Mouse (Mus musculus): ENCODE data around the gene Dnajb14. TPM values are rescaled to one million over a fixed set of nuclear protein-coding genes. Genes with fewer than 3 reads are reported as not detected.

Gene Dnajb14
- polyA plus RNA-seq, 1 experiment from 2014 or later, result 8.0 TPM

DNA sequence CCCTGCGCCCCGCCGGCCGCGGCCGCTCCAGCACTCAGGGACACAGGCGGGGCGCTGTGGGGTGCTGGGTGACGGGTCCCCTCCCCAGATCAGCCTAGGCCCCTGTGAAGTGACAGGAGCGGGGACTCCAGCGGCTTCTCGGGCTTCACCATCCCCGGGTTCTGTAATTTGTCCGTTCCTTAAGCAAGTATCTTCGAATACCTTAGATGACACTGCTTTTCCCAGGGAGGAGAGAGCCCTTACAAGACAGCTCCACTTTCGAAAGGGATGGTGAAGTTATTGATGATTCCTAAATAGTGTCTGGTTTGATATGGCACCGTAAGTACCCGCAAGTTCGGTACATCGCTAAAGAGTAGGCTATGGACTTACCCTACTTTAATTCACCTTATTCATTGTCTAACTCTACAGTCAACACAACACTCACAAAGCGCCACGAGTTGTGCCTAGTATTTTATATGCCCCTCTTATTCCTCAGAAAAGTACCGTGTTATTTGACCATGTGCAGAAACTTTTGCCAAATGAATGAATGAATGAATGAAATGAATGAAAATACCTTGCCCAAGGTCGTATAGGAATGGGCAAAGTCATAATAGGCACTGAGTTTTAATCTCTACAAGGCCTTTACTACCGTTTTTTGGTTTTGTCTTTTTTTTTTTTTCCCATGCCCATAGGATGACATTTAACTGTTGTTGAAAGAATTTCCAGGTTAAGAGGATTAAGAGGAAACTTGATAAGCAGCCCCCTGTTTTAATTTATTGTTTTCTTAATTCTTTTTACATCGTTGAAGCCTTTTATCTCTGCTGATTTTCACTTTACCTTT lies 829 bp downstream of the Dnajb14 start:
- H3K4me1 ChIP-seq (ENCODE audit: control insufficient read depth, insufficient read depth, low read length), result 0 out of 2 replicates have a peak, but pooled peaks cover 15% of the 10 kb centered on the region
- no peaks in the 10 kb centered on the region for H3K27me3 ChIP-seq (ENCODE audit: control insufficient read depth, insufficient read depth, low read length)
- peak overlapping the region; percentile 98 for H3K9ac ChIP-seq (ENCODE audit: low read length)
- no peak for ATAC-seq (ENCODE audit: insufficient read depth, low FRiP score)
- H3K36me3 ChIP-seq (ENCODE audit: control insufficient read depth, insufficient read depth, low read length), result no peaks in the 10 kb centered on the region
- H3K9me3 ChIP-seq (replicated peaks; ENCODE audit: control insufficient read depth, low read length), result no peaks in the 10 kb centered on the region
- H3K4me2 ChIP-seq (ENCODE audit: low read depth, low read length), result peak overlapping the region; percentile 75
- 3% methylated on average over 26 of the region's 26 CpGs for WGBS
- peak overlapping the region; percentile 91 for H3K4me3 ChIP-seq (replicated peaks; ENCODE audit: low read length)
- peak overlapping the region; percentile 99 for H3K27ac ChIP-seq (ENCODE audit: low read length)

DNA sequence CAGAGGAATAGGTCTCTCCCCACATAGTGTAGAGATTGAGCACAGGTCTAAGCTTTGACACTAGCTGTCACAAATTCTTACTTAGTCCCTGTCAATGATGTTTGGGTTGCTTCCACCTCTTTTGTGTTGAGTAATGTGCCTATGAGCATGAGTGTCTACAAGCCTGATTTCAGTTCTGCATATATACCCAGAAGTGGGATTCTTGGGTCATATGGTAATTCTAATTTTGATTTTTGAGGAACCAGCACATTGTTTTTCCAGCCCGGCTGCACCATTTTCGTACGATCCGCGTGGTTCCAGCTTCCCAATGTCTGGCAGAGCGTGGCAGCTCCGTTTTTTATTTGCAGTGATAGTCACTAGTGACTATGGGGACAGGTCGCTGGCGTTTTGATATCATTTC lies 1.9 kb downstream of the Dnajb14 start:
- Histone ChIP-seq H3K27me3 (ENCODE audit: control insufficient read depth, insufficient read depth, low read length) (no peaks in the 10 kb centered on the region), H3K9me3 (replicated peaks; ENCODE audit: control insufficient read depth, low read length) (no peaks in the 10 kb centered on the region), H3K4me3 (replicated peaks; ENCODE audit: low read length) (no peak overlapping the region; the same call in 1 of the 2 replicates), H3K27ac (ENCODE audit: low read length) (no peak overlapping the region), H3K9ac (ENCODE audit: low read length) (no peak overlapping the region), H3K36me3 (ENCODE audit: control insufficient read depth, insufficient read depth, low read length) (no peaks in the 10 kb centered on the region), H3K4me1 (ENCODE audit: control insufficient read depth, insufficient read depth, low read length) (0 out of 2 replicates have a peak, but pooled peaks cover 13% of the 10 kb centered on the region), H3K4me2 (ENCODE audit: low read depth, low read length) (no peak overlapping the region)
- ATAC-seq (ENCODE audit: insufficient read depth, low FRiP score), result no peak
- WGBS, result 90% methylated on average over 9 of the region's 9 CpGs

DNA sequence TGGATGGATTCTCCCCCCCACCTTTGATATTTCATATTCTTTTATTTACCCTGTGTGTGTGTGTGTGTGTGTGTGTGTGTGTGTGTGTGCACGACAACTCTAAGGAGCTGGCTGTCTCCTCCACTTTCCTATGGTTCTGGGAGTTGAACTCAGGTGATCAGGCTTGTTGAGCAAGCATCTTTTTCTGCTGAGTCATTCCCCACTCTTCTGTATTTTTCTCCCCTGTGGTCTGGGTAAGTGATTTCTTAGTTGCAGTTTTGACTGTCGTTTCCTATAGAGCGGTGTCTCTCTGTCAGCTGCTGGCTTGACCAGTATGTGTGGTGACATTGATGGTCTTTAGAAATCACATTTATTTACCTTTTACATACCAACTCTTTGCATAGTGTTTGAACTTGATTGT lies 11.8 kb downstream of the Dnajb14 start:
- 57% methylated on average over 3 of the region's 3 CpGs for WGBS
- no peaks in the 10 kb centered on the region for H3K4me1 ChIP-seq (ENCODE audit: control insufficient read depth, insufficient read depth, low read length)
- no peak for ATAC-seq (ENCODE audit: insufficient read depth, low FRiP score)
- no peak overlapping the region for H3K9ac ChIP-seq (ENCODE audit: low read length)
- H3K36me3 ChIP-seq (ENCODE audit: control insufficient read depth, insufficient read depth, low read length), result 0 out of 2 replicates have a peak, but pooled peaks cover 5% of the 10 kb centered on the region
- no peak overlapping the region for H3K4me3 ChIP-seq (replicated peaks; ENCODE audit: low read length)
- H3K27ac ChIP-seq (ENCODE audit: low read length), result no peak overlapping the region
- no peak overlapping the region for H3K4me2 ChIP-seq (ENCODE audit: low read depth, low read length)
- no peaks in the 10 kb centered on the region for H3K27me3 ChIP-seq (ENCODE audit: control insufficient read depth, insufficient read depth, low read length)
- 0 out of 2 replicates have a peak, but pooled peaks cover 5% of the 10 kb centered on the region for H3K9me3 ChIP-seq (replicated peaks; ENCODE audit: control insufficient read depth, low read length)

DNA sequence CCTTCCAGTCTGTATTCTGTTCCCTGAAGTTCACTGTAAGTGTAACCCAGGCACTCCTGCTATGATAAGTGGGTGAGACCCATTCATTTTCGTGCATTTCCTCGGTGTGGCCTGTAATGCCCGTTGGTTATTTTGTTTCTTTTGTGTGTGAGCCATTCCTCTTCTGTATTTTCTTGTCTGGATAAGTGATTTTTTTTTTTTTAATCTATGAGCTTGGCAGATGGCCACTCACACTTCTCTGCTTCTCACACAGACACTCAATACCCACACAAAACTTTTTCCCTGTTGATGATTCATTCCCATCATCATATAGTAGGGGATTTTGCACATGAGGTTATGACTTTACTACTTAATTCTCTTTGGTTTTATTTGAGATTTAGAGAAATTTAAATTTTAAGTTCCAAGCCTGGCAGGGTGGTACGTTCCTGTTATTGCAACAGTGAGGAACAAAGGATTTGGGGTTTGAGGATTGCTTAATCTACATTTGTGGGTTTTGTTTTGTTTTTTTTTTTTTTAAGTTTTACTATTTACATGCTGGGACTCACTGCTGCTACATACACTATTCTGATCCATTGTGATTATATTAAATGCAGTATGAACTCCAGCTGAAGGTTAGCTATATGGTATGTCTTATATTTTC lies 12.8 kb downstream of the Dnajb14 start:
- Histone ChIP-seq H3K36me3 (ENCODE audit: control insufficient read depth, insufficient read depth, low read length) (0 out of 2 replicates have a peak, but pooled peaks cover 5% of the 10 kb centered on the region), H3K4me2 (ENCODE audit: low read depth, low read length) (no peak overlapping the region), H3K4me3 (replicated peaks; ENCODE audit: low read length) (no peak overlapping the region), H3K27ac (ENCODE audit: low read length) (no peak overlapping the region), H3K9me3 (replicated peaks; ENCODE audit: control insufficient read depth, low read length) (0 out of 2 replicates have a peak, but pooled peaks cover 5% of the 10 kb centered on the region), H3K27me3 (ENCODE audit: control insufficient read depth, insufficient read depth, low read length) (no peaks in the 10 kb centered on the region), H3K9ac (ENCODE audit: low read length) (no peak overlapping the region), H3K4me1 (ENCODE audit: control insufficient read depth, insufficient read depth, low read length) (no peaks in the 10 kb centered on the region)
- no peak for ATAC-seq (ENCODE audit: insufficient read depth, low FRiP score)
- 72% methylated on average over 4 of the region's 4 CpGs for WGBS

DNA sequence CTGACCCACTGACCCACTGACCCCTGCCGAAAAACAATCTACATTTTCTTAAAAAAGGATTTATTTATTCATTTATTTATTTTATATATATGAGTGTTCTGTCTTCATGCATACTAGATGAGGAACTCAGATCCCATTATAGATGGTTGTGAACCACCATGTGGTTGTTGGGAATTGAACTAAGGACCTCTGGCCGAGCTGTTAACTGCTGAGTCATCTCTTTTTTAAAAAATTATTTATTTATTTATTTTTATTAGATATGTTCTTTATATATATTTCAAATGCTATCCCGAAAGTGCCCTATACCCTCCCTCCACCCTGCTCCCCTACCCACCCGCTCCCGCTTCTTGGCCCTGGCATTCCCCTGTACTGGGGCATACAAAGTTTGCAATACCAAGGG lies 13.6 kb downstream of the Dnajb14 start:
- Histone ChIP-seq H3K9ac (ENCODE audit: low read length) (no peak overlapping the region), H3K4me1 (ENCODE audit: control insufficient read depth, insufficient read depth, low read length) (no peaks in the 10 kb centered on the region), H3K4me2 (ENCODE audit: low read depth, low read length) (no peak overlapping the region), H3K4me3 (replicated peaks; ENCODE audit: low read length) (no peak overlapping the region), H3K36me3 (ENCODE audit: control insufficient read depth, insufficient read depth, low read length) (0 out of 2 replicates have a peak, but pooled peaks cover 5% of the 10 kb centered on the region), H3K27ac (ENCODE audit: low read length) (no peak overlapping the region), H3K9me3 (replicated peaks; ENCODE audit: control insufficient read depth, low read length) (0 out of 2 replicates have a peak, but pooled peaks cover 5% of the 10 kb centered on the region), H3K27me3 (ENCODE audit: control insufficient read depth, insufficient read depth, low read length) (no peaks in the 10 kb centered on the region)
- no peak for ATAC-seq (ENCODE audit: insufficient read depth, low FRiP score)
- 90% methylated on average over 5 of the region's 5 CpGs for WGBS

DNA sequence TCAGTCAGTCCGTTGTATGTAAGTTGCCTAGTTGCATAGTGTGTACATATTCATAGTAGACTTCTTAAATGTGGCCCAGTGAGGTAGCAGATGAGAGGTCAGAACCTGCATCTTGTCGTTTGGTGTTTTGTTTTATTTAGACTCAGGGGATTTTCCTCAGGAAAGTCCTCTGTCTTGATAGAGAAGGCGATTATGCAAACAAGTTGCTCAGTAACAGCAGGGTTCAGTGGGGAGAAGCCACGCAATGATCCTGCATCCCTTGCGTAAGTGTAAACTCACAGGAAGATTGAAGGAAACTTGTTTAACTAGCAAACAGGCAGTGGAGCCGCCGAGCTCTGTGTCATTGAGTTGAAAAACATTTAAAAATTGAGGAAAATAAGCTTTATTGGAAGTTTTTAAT lies 20.5 kb downstream of the Dnajb14 start:
- peaks cover 8% of the 10 kb centered on the region; the same call in 1 of the 2 replicates for H3K36me3 ChIP-seq (ENCODE audit: control insufficient read depth, insufficient read depth, low read length)
- H3K27ac ChIP-seq (ENCODE audit: low read length), result no peak overlapping the region
- no peaks in the 10 kb centered on the region for H3K27me3 ChIP-seq (ENCODE audit: control insufficient read depth, insufficient read depth, low read length)
- no peak overlapping the region for H3K9ac ChIP-seq (ENCODE audit: low read length)
- no peaks in the 10 kb centered on the region for H3K4me1 ChIP-seq (ENCODE audit: control insufficient read depth, insufficient read depth, low read length)
- H3K4me3 ChIP-seq (replicated peaks; ENCODE audit: low read length), result no peak overlapping the region
- no peak overlapping the region for H3K4me2 ChIP-seq (ENCODE audit: low read depth, low read length)
- no peaks in the 10 kb centered on the region for H3K9me3 ChIP-seq (replicated peaks; ENCODE audit: control insufficient read depth, low read length)
- no peak for ATAC-seq (ENCODE audit: insufficient read depth, low FRiP score)
- WGBS, result 71% methylated on average over 7 of the region's 7 CpGs

DNA sequence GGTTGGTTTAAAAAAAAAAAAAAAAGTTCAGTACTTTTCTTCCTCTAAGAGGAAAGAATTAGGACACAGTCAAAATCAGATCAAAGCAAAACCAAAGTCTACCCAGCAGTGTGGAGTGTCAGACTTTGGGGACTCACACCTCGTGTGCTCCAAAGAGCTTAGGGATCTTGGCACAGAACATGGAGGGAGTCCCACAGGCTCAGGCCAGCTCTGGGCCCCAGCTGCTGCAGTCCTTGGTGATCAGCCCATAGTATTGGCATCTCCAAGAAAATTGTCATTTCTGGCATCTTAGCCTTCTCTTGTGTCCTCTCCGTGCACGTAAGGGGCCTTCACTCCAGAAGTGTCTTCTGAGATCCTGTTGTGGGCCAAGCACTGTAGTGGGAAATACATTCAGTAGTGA lies 23.6 kb downstream of the Dnajb14 start:
- WGBS, result 76% methylated on average over 3 of the region's 3 CpGs
- ATAC-seq (ENCODE audit: insufficient read depth, low FRiP score), result no peak
- Histone ChIP-seq H3K4me1 (ENCODE audit: control insufficient read depth, insufficient read depth, low read length) (no peaks in the 10 kb centered on the region), H3K9me3 (replicated peaks; ENCODE audit: control insufficient read depth, low read length) (0 out of 2 replicates have a peak, but pooled peaks cover 3% of the 10 kb centered on the region), H3K27me3 (ENCODE audit: control insufficient read depth, insufficient read depth, low read length) (no peaks in the 10 kb centered on the region), H3K36me3 (ENCODE audit: control insufficient read depth, insufficient read depth, low read length) (peaks cover 12% of the 10 kb centered on the region; the same call in 1 of the 2 replicates), H3K4me3 (replicated peaks; ENCODE audit: low read length) (no peak overlapping the region), H3K27ac (ENCODE audit: low read length) (no peak overlapping the region), H3K4me2 (ENCODE audit: low read depth, low read length) (no peak overlapping the region), H3K9ac (ENCODE audit: low read length) (no peak overlapping the region)

DNA sequence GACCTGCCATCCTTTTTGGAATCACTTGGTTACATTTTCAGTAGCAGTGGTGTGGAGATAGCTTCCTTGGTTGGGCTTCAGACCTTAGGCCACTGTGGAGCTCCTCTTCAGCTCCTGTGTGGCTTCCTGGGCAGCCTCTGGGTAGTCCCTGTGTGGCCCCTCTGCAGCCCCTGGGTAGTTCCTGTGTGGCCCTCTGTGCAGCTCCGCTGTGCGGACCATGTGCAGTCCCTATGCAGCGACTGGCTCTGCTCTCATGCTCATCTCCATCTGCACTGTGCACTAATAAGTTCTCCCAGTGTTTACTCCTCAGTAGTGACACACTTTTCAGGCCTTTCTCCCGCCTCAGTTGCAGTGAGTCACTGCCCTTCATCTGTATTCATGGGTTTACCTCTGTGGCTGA lies 24.6 kb downstream of the Dnajb14 start:
- Histone ChIP-seq H3K4me1 (ENCODE audit: control insufficient read depth, insufficient read depth, low read length) (no peaks in the 10 kb centered on the region), H3K27ac (ENCODE audit: low read length) (no peak overlapping the region), H3K9me3 (replicated peaks; ENCODE audit: control insufficient read depth, low read length) (0 out of 2 replicates have a peak, but pooled peaks cover 3% of the 10 kb centered on the region), H3K9ac (ENCODE audit: low read length) (no peak overlapping the region), H3K27me3 (ENCODE audit: control insufficient read depth, insufficient read depth, low read length) (no peaks in the 10 kb centered on the region), H3K36me3 (ENCODE audit: control insufficient read depth, insufficient read depth, low read length) (peaks cover 12% of the 10 kb centered on the region; the same call in 1 of the 2 replicates), H3K4me2 (ENCODE audit: low read depth, low read length) (no peak overlapping the region), H3K4me3 (replicated peaks; ENCODE audit: low read length) (no peak overlapping the region)
- WGBS, result 90% methylated on average over 4 of the region's 4 CpGs
- no peak for ATAC-seq (ENCODE audit: insufficient read depth, low FRiP score)

DNA sequence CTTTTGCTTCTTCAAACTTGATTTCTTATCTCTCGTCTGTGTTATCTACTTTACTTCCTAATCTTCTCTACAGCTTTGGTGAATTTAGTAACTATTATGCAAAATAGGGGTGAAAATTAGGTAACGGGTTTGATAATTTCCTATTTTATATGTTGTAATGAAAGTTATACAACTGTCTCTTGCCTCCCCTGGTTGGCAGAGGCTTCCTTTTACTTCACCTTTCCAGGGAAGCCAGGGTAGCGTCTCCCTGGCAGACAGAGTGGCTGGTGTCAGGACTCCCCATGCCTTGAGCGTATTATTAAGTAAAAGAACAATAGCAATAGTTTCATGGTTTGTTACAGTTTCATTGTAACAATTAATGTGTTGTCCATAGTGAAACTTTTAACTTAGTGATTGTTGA lies 26.3 kb downstream of the Dnajb14 start:
- no peak for ATAC-seq (ENCODE audit: insufficient read depth, low FRiP score)
- no peak overlapping the region for H3K27ac ChIP-seq (ENCODE audit: low read length)
- H3K4me3 ChIP-seq (replicated peaks; ENCODE audit: low read length), result no peak overlapping the region
- H3K36me3 ChIP-seq (ENCODE audit: control insufficient read depth, insufficient read depth, low read length), result peaks cover 12% of the 10 kb centered on the region; the same call in 1 of the 2 replicates
- no peak overlapping the region for H3K4me2 ChIP-seq (ENCODE audit: low read depth, low read length)
- 0 out of 2 replicates have a peak, but pooled peaks cover 3% of the 10 kb centered on the region for H3K9me3 ChIP-seq (replicated peaks; ENCODE audit: control insufficient read depth, low read length)
- no peak overlapping the region for H3K9ac ChIP-seq (ENCODE audit: low read length)
- no peaks in the 10 kb centered on the region for H3K27me3 ChIP-seq (ENCODE audit: control insufficient read depth, insufficient read depth, low read length)
- H3K4me1 ChIP-seq (ENCODE audit: control insufficient read depth, insufficient read depth, low read length), result no peaks in the 10 kb centered on the region
- 84% methylated on average over 4 of the region's 4 CpGs for WGBS

Measured in stomach, embryonic 16.5 days (tissue).